Comparison of ENCODE assay signal across 25 mouse cellular contexts in the genomic region with DNA sequence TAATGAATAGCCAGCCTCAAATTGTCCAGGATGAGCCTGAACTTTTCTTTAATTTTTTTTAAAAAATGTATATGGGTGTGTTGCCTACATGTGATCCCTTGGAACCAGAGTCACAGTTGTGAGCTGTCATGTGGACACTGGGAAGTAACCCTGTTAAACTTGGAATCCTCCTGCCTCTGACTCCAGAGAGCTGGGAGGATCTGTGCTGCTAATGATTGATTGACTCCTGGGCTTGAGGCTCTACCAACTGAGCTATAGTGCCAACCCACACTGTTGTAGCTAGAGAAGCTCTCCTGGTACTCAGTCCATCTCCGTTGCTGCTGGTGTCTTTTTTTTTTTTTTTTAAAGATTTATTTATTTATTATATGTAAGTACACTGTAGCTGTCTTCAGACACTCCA. TPM values are rescaled to one million over a fixed set of nuclear protein-coding genes. Genes with fewer than 3 reads are reported as not detected.
DNase-seq lines count a peak whose midpoint lies in the region; ATAC-seq and TF ChIP-seq lines count a peak whose summit lies in the region.
"Had no signal": no experiment of that assay in that cellular context is flagged by ENCODE, and none has a peak within 500 bp of the region (broad histone marks: within the 10 kb centered on the region; RNA-seq: fewer than 3 reads in every experiment).

No protein-coding gene starts in this region.

- TF ChIP-seq CTCF in kidney, adult 2 months (conservative IDR thresholded peaks at IDR 0.05; ENCODE audit: insufficient read depth, insufficient read length, low read depth, low read length): no peak
- no peak for TF ChIP-seq CTCF in liver, postnatal 0 days (IDR thresholded peaks at IDR 0.05; ENCODE audit: low read depth)
- no peak for TF ChIP-seq CTCF in intestine, postnatal 0 days (IDR thresholded peaks at IDR 0.05; ENCODE audit: low read depth)

- no peak for TF ChIP-seq EP300 in liver, postnatal 0 days (IDR thresholded peaks at IDR 0.05; ENCODE audit: low read depth)

- H3K27me3 ChIP-seq in kidney, adult 2 months (replicated peaks; ENCODE audit: control insufficient read depth, insufficient read depth, low read length): no peaks in the 10 kb centered on the region
- H3K27me3 ChIP-seq in liver, embryonic 11.5 days (replicated peaks; ENCODE audit: control insufficient read depth, insufficient read depth, low read length): no peaks in the 10 kb centered on the region
- H3K27me3 ChIP-seq in liver, postnatal 0 days (ENCODE audit: insufficient read depth, low read length): no peaks in the 10 kb centered on the region
- H3K27me3 ChIP-seq in intestine, postnatal 0 days (replicated peaks; ENCODE audit: control insufficient read depth, insufficient read depth, low read length): no peaks in the 10 kb centered on the region
- H3K27me3 ChIP-seq: embryonic facial prominence, embryonic 12.5 days; embryonic facial prominence, embryonic 15.5 days; heart, embryonic 12.5 days; heart, embryonic 15.5 days; hindbrain, embryonic 13.5 days had no signal

- no peaks in the 10 kb centered on the region for H3K9me3 ChIP-seq in liver, embryonic 11.5 days (ENCODE audit: control insufficient read depth, low read length)
- H3K9me3 ChIP-seq in liver, postnatal 0 days (ENCODE audit: low read length): no peaks in the 10 kb centered on the region
- H3K9me3 ChIP-seq in intestine, postnatal 0 days (ENCODE audit: control insufficient read depth): no peaks in the 10 kb centered on the region
- H3K9me3 ChIP-seq: embryonic facial prominence, embryonic 12.5 days; embryonic facial prominence, embryonic 15.5 days; heart, embryonic 12.5 days; heart, embryonic 15.5 days; hindbrain, embryonic 10.5 days; hindbrain, embryonic 13.5 days had no signal

- H3K9ac ChIP-seq in liver, embryonic 11.5 days (ENCODE audit: low read depth, low read length): peak overlapping the region; percentile 8; the same call in 1 of the 2 replicates
- H3K9ac ChIP-seq in liver, postnatal 0 days (replicated peaks): no peak overlapping the region
- no peak overlapping the region for H3K9ac ChIP-seq in intestine, postnatal 0 days (ENCODE audit: low read depth, low read length)
- H3K9ac ChIP-seq: embryonic facial prominence, embryonic 12.5 days; embryonic facial prominence, embryonic 15.5 days; forebrain, postnatal 0 days; heart, embryonic 12.5 days; heart, embryonic 15.5 days; hindbrain, embryonic 13.5 days had no signal

- 50% methylated on average over 1 of the region's 1 CpGs for WGBS in kidney, adult 2 months
- 90% methylated on average over 1 of the region's 1 CpGs for WGBS in liver, embryonic 11.5 days
- 50% methylated on average over 1 of the region's 1 CpGs for WGBS in liver, postnatal 0 days (ENCODE audit: insufficient replicate concordance)
- WGBS in intestine, postnatal 0 days: 38% methylated on average over 1 of the region's 1 CpGs

- H3K4me2 ChIP-seq in liver, embryonic 11.5 days: no peak overlapping the region
- no peak overlapping the region for H3K4me2 ChIP-seq in liver, postnatal 0 days (ENCODE audit: low read depth, low read length)
- no peak overlapping the region for H3K4me2 ChIP-seq in intestine, postnatal 0 days (replicated peaks; ENCODE audit: low read depth)
- H3K4me2 ChIP-seq: embryonic facial prominence, embryonic 12.5 days; embryonic facial prominence, embryonic 15.5 days; heart, embryonic 12.5 days; heart, embryonic 15.5 days; hindbrain, embryonic 13.5 days had no signal

- TF ChIP-seq POLR2A in kidney, adult 2 months (IDR thresholded peaks at IDR 0.05; ENCODE audit: low read depth, low read length): no peak

- no peak for ATAC-seq in liver, embryonic 11.5 days (replicated peaks; ENCODE audit: low FRiP score)
- no peak for ATAC-seq in liver, postnatal 0 days
- peak; percentile 35 for ATAC-seq in intestine, postnatal 0 days
- ATAC-seq: activated CD4-positive, CD25-positive, alpha-beta regulatory T cell, adult 4 months; forebrain, embryonic 14.5 days; forebrain, postnatal 0 days had no signal

- H3K36me3 ChIP-seq in kidney, adult 2 months (ENCODE audit: control insufficient read depth, insufficient read depth, low read length): no peaks in the 10 kb centered on the region
- H3K36me3 ChIP-seq in liver, embryonic 11.5 days (ENCODE audit: control insufficient read depth, insufficient read depth, low read length): no peaks in the 10 kb centered on the region
- H3K36me3 ChIP-seq in liver, postnatal 0 days (replicated peaks; ENCODE audit: insufficient read depth, low read length): no peaks in the 10 kb centered on the region
- H3K36me3 ChIP-seq in intestine, postnatal 0 days (ENCODE audit: control insufficient read depth, insufficient read depth): peaks cover under 1% of the 10 kb centered on the region; the same call in 1 of the 2 replicates
- H3K36me3 ChIP-seq: embryonic facial prominence, embryonic 12.5 days; embryonic facial prominence, embryonic 15.5 days; heart, embryonic 12.5 days; heart, embryonic 15.5 days; hindbrain, embryonic 10.5 days; hindbrain, embryonic 13.5 days had no signal

- DNase-seq in kidney, adult 2 months: peak; percentile 57
- no peak for DNase-seq in kidney, postnatal 4 days
- no peak for DNase-seq in liver, embryonic 11.5 days (ENCODE audit: low spot score)
- no peak for DNase-seq in liver, postnatal 0 days
- no peak for DNase-seq in adrenal gland, postnatal 10 days
- DNase-seq in lung, adult 18-20 months: no peak
- DNase-seq: adrenal gland, adult 8-10 months; cerebellum, adult 2 months; cerebellum, adult 9-11 months; cerebellum, postnatal 25 days; forebrain, postnatal 0 days; gastrocnemius, postnatal 25 days; heart, adult 18-20 months; heart, postnatal 10 days; heart, postnatal 36 days had no signal

- H3K4me3 ChIP-seq in kidney, adult 2 months (ENCODE audit: insufficient read depth, low read depth, low read length): no peak overlapping the region
- no peak overlapping the region for H3K4me3 ChIP-seq in liver, embryonic 11.5 days (ENCODE audit: low read depth, low read length)
- H3K4me3 ChIP-seq in liver, postnatal 0 days (ENCODE audit: low read depth, low read length): no peak overlapping the region
- no peak overlapping the region for H3K4me3 ChIP-seq in intestine, postnatal 0 days (ENCODE audit: low read depth, low read length)
- H3K4me3 ChIP-seq: embryonic facial prominence, embryonic 12.5 days; embryonic facial prominence, embryonic 15.5 days; heart, embryonic 12.5 days; heart, embryonic 15.5 days; hindbrain, embryonic 10.5 days; hindbrain, embryonic 13.5 days had no signal

- peak overlapping the region; percentile 94 for H3K27ac ChIP-seq in kidney, adult 2 months (ENCODE audit: insufficient read depth, low read depth, low read length)
- H3K27ac ChIP-seq in liver, embryonic 11.5 days (ENCODE audit: low read depth, low read length): no peak overlapping the region
- no peak overlapping the region for H3K27ac ChIP-seq in liver, postnatal 0 days (ENCODE audit: low read depth)
- peak overlapping the region; percentile 73 for H3K27ac ChIP-seq in intestine, postnatal 0 days (ENCODE audit: low read depth, low read length)
- H3K27ac ChIP-seq: embryonic facial prominence, embryonic 12.5 days; embryonic facial prominence, embryonic 15.5 days; heart, embryonic 15.5 days; hindbrain, embryonic 10.5 days; hindbrain, embryonic 13.5 days had no signal

- H3K4me1 ChIP-seq in kidney, adult 2 months (ENCODE audit: control insufficient read depth, insufficient read depth, low read length): peaks cover 9% of the 10 kb centered on the region; the same call in 1 of the 2 replicates
- peaks cover 8% of the 10 kb centered on the region; the same call in 1 of the 2 replicates for H3K4me1 ChIP-seq in liver, embryonic 11.5 days (replicated peaks; ENCODE audit: control insufficient read depth, insufficient read depth, low read length)
- peaks cover 10% of the 10 kb centered on the region; the same call in 1 of the 2 replicates for H3K4me1 ChIP-seq in liver, postnatal 0 days (ENCODE audit: insufficient read depth)
- 0 out of 2 replicates have a peak, but pooled peaks cover 3% of the 10 kb centered on the region for H3K4me1 ChIP-seq in intestine, postnatal 0 days (replicated peaks; ENCODE audit: control insufficient read depth, insufficient read depth, low read length)

RNA-seq across cellular contexts. Expression of gene Rhebl1, which starts 10.2 kb away (rescaled TPM):
- 6.4 and 7.1 TPM in 2 replicates for polyA plus RNA-seq in kidney, adult 2 months (2012; rRNA removed)
- 6.7 and 7.4 TPM in 2 replicates for polyA plus RNA-seq in liver, embryonic 11.5 days (2014; fragmentation: Nextera tagmentation; extraction: Ambion mirVana)
- polyA plus RNA-seq in liver, postnatal 0 days (2015; fragmentation: Nextera tagmentation; extraction: Ambion mirVana): 1.4 and 1.8 TPM in 2 replicates
- 9.4 and 9.7 TPM in 2 replicates for polyA plus RNA-seq in intestine, postnatal 0 days (2015; fragmentation: Nextera tagmentation; extraction: Ambion mirVana)
- total RNA-seq in adrenal gland, postnatal 10 days (2021): 1 to 10 TPM; 2.6 to 4.5 TPM

RNA-seq across cellular contexts. Expression of gene Kmt2d, which starts 13.1 kb away (rescaled TPM):
- polyA plus RNA-seq in kidney, adult 2 months (2012; rRNA removed): 18.8 and 20.8 TPM in 2 replicates
- polyA plus RNA-seq in liver, embryonic 11.5 days (2014; fragmentation: Nextera tagmentation; extraction: Ambion mirVana): 14.3 and 17.0 TPM in 2 replicates
- polyA plus RNA-seq in liver, postnatal 0 days (2015; fragmentation: Nextera tagmentation; extraction: Ambion mirVana): 3.0 and 3.6 TPM in 2 replicates
- polyA plus RNA-seq in intestine, postnatal 0 days (2015; fragmentation: Nextera tagmentation; extraction: Ambion mirVana): 5.3 and 6.5 TPM in 2 replicates
- total RNA-seq in adrenal gland, postnatal 10 days (2021): 10 to 100 TPM; 47.5 to 64.2 TPM

RNA-seq across cellular contexts. Expression of gene Dhh, which starts 14.2 kb away (rescaled TPM):
- 1.2 and 1.5 TPM in 2 replicates for polyA plus RNA-seq in kidney, adult 2 months (2012; rRNA removed)
- 0.37 and 0.45 TPM in 2 replicates for polyA plus RNA-seq in liver, embryonic 11.5 days (2014; fragmentation: Nextera tagmentation; extraction: Ambion mirVana)
- 0.07 TPM in 1 of 2 replicates, not detected in the other for polyA plus RNA-seq in liver, postnatal 0 days (2015; fragmentation: Nextera tagmentation; extraction: Ambion mirVana)
- polyA plus RNA-seq in intestine, postnatal 0 days (2015; fragmentation: Nextera tagmentation; extraction: Ambion mirVana): 0.88 and 0.93 TPM in 2 replicates
- total RNA-seq in adrenal gland, postnatal 10 days (2021): 1 to 10 TPM; 2.6 to 3.2 TPM
- total RNA-seq: common myeloid progenitor, adult 5-6 weeks had no signal

RNA-seq across cellular contexts. Expression of gene Lmbr1l, which starts 33.9 kb away (rescaled TPM):
- 36.1 and 50.2 TPM in 2 replicates for polyA plus RNA-seq in kidney, adult 2 months (2012; rRNA removed)
- polyA plus RNA-seq in liver, embryonic 11.5 days (2014; fragmentation: Nextera tagmentation; extraction: Ambion mirVana): 1.6 and 2.8 TPM in 2 replicates
- 4.9 and 5.1 TPM in 2 replicates for polyA plus RNA-seq in liver, postnatal 0 days (2015; fragmentation: Nextera tagmentation; extraction: Ambion mirVana)
- 27.0 and 30.6 TPM in 2 replicates for polyA plus RNA-seq in intestine, postnatal 0 days (2015; fragmentation: Nextera tagmentation; extraction: Ambion mirVana)
- total RNA-seq in adrenal gland, postnatal 10 days (2021): 10 to 100 TPM; 17.7 to 27.7 TPM

RNA-seq across cellular contexts. Expression of gene Tuba1b, which starts 50.3 kb away (rescaled TPM):
- polyA plus RNA-seq in kidney, adult 2 months (2012; rRNA removed): 488 and 540 TPM in 2 replicates
- 1,854 and 2,015 TPM in 2 replicates for polyA plus RNA-seq in liver, embryonic 11.5 days (2014; fragmentation: Nextera tagmentation; extraction: Ambion mirVana)
- polyA plus RNA-seq in liver, postnatal 0 days (2015; fragmentation: Nextera tagmentation; extraction: Ambion mirVana): 389 and 423 TPM in 2 replicates
- 391 and 435 TPM in 2 replicates for polyA plus RNA-seq in intestine, postnatal 0 days (2015; fragmentation: Nextera tagmentation; extraction: Ambion mirVana)
- total RNA-seq in adrenal gland, postnatal 10 days (2021): 100 to 1,000 TPM; 329 to 414 TPM

Comparison
In these comparisons a context has a peak if more than half of its experiments do, and no peak if none do; other contexts are left out.
1. H3K27ac ChIP-seq: peak in kidney, adult 2 months (single experiment) and intestine, postnatal 0 days (single experiment); none in liver, embryonic 11.5 days (single experiment) and liver, postnatal 0 days (single experiment).